Mouse (Mus musculus) heart, embryonic 14.5 days (tissue): ENCODE data around the gene Tut1. TPM values are rescaled to one million over a fixed set of nuclear protein-coding genes. Genes with fewer than 3 reads are reported as not detected.

Source experiments
- ATAC-seq: fragments of 200-750 bp; cut with Nextera tagmentation; 2 replicates; pipeline ENCODE4 v1.8.0; 2017; ENCODE audit warnings: low read depth, moderate TSS enrichment; ENCODE audit not compliant: insufficient number of reproducible peaks, insufficient read depth, low FRiP score
- H3K27ac ChIP-seq, 2 experiments: fragments of 200-500 bp in 1 of 2; fragments of 300-500 bp in 1 of 2; sonication (generic) in 1 of 2; replicated peaks in 1 of 2; 2 replicates each; pipeline ENCODE4 v1.5.1; 2012 to 2014; ENCODE audit warnings: low read depth in 2 of 2, low read length in 2 of 2, control low read depth in 1 of 2, mild to moderate bottlenecking in 1 of 2, mixed read lengths in 1 of 2; ENCODE audit not compliant: control insufficient read depth in 1 of 2, insufficient read depth in 1 of 2
- H3K27me3 ChIP-seq: fragments of 300-500 bp; sonication (generic); 2 replicates; pipeline ENCODE4 v1.6.1; 2014; ENCODE audit warnings: mild to moderate bottlenecking, low read length, control low read depth; ENCODE audit not compliant: control insufficient read depth, insufficient read depth
- H3K36me3 ChIP-seq: fragments of 300-500 bp; sonication (generic); 2 replicates; pipeline ENCODE4 v1.6.1; 2014; ENCODE audit warnings: mild to moderate bottlenecking, control low read depth, low read length, mixed read lengths; ENCODE audit not compliant: control insufficient read depth, insufficient read depth
- H3K4me1 ChIP-seq, 2 experiments: fragments of 200-500 bp in 1 of 2; fragments of 300-500 bp in 1 of 2; sonication (generic) in 1 of 2; 2 replicates each; pipeline ENCODE4 v1.6.1; 2012 to 2014; ENCODE audit warnings: low read length in 2 of 2, control low read depth in 1 of 2, mixed read lengths in 1 of 2; ENCODE audit not compliant: control insufficient read depth in 2 of 2, insufficient read depth in 2 of 2
- H3K4me2 ChIP-seq: fragments of 300-500 bp; sonication (generic); 2 replicates; pipeline ENCODE4 v1.6.1; 2014; ENCODE audit warnings: mild to moderate bottlenecking, low read length
- H3K4me3 ChIP-seq, 2 experiments: fragments of 200-500 bp in 1 of 2; fragments of 300-500 bp in 1 of 2; sonication (generic) in 1 of 2; 2 replicates each; pipeline ENCODE4 v1.5.1; 2012 to 2014; ENCODE audit warnings: low read length in 2 of 2, mild to moderate bottlenecking in 2 of 2, control low read depth in 1 of 2, low read depth in 1 of 2, moderate library complexity in 1 of 2; ENCODE audit not compliant: control insufficient read depth in 1 of 2, insufficient read depth in 1 of 2
- H3K9ac ChIP-seq: fragments of 300-500 bp; sonication (generic); 2 replicates; pipeline ENCODE4 v1.6.1; 2014; ENCODE audit warnings: mild to moderate bottlenecking, low read length
- H3K9me3 ChIP-seq: fragments of 300-500 bp; sonication (generic); 2 replicates; pipeline ENCODE4 v1.6.1; 2016; ENCODE audit warnings: low read length, control low read depth; ENCODE audit not compliant: control insufficient read depth
- WGBS: fragments of 180-500 bp; shearing (Covaris S2); extraction: QIAGEN DNeasy Blood & Tissue Kit; methylation state at CpG from one replicate; pipeline ENCODE4 v1.1.7; 2014; 5-methylcytosine and 5-hydroxymethylcytosine counted together
- polyA plus RNA-seq: library from polyadenylated mRNA; unstranded; fragments of >200 nt; fragmentation: Nextera tagmentation; extraction: Ambion mirVana; gene quantifications from 2 replicates; pipeline ENCODE4 v1.2.1, GENCODE M21; 2014

Gene Tut1
- polyA plus RNA-seq, 1 experiment from 2014 or later: 15.6 TPM

DNA sequence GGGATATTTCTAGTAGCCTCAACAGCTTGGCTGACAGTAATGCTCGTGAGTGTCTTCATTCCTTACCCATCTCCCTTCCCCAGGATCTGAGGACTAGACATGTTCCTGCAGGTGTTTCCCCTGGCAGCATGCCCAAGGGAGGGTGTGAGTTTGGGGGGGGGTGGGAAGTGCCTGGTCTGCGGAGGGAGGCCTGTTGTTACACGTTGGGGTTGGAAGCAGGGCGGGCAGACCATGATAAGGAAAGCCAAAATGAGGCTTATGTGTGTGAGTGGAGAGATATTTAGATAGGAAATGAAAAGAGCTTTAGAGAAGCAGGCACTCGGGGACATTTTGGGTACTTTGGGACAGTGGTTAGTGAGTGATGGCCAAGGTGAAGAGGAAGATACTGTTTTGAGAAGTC lies 9.6 kb upstream of the Tut1 start:
- Histone ChIP-seq H3K9me3 (no peaks in the 10 kb centered on the region), H3K27me3 (no peaks in the 10 kb centered on the region), H3K9ac (0 out of 2 replicates have a peak overlapping the region, but pooled peaks have one; percentile 7), H3K27ac (0 out of 4 replicates have a peak overlapping the region, but pooled peaks of 1 of the 2 experiments have one; percentile 1), H3K4me2 (peak overlapping the region; percentile 79), H3K36me3 (peaks cover 64% of the 10 kb centered on the region), H3K4me1 (peaks cover 12 to 37% of the 10 kb centered on the region in 2 experiments), H3K4me3 (peak overlapping the region in 1 of 2 experiments; percentile 99; a peak in 1 of 4 replicates)
- no peak for ATAC-seq
- 37% methylated on average over 5 of the region's 5 CpGs for WGBS

DNA sequence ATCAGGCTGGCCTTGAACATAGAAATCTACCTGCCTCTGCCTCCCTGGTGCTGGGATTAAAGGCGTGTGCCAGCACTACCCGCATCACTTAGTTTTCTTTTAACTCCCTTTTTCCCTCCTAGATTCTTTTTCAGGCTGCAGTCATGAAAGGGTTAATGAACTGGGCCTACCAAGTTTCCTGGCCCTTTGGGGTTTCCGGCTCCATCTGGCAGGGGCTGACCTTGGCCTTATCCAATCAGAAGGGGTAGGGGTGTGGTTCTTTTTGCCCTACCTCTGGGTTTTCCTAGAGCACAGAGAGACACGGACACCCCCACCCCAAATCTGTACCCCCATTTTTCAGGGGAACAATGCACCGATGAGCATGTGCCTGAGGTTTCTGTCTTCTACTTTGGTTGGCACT lies 8.9 kb upstream of the Tut1 start:
- H3K4me3 ChIP-seq: peak overlapping the region; percentile 22 to 27
- peaks cover 63% of the 10 kb centered on the region for H3K36me3 ChIP-seq
- H3K27ac ChIP-seq: peak overlapping the region; percentile 25 to 43; a peak in 2 of 4 replicates
- 31% methylated on average over 5 of the region's 5 CpGs for WGBS
- H3K27me3 ChIP-seq: no peaks in the 10 kb centered on the region
- peaks cover 12 to 37% of the 10 kb centered on the region in 2 experiments for H3K4me1 ChIP-seq
- ATAC-seq: no peak
- no peaks in the 10 kb centered on the region for H3K9me3 ChIP-seq
- H3K9ac ChIP-seq: peak overlapping the region; percentile 45; the same call in 1 of the 2 replicates
- H3K4me2 ChIP-seq: peak overlapping the region; percentile 79

DNA sequence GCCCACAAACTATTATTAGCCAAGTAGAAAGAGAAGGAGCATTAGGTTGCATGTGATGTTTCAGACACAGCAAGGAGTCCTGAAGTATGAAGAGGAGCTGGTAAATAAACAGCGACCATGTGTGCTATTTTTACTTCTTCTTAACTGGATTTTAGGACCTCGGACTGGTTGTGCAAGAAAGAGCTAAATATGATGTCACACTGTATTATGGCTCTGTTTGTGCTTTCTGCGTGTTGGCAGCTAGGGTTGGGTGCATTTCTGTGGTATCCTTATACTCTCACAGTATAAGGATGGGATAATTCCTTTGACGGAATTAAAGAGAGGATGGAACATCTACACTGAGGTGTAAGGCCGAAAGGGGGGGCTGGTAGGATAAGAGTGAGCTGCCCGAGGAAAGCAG lies 8.4 kb upstream of the Tut1 start:
- 0 out of 2 replicates have a peak overlapping the region, but pooled peaks have one; percentile 45 for H3K9ac ChIP-seq
- H3K27me3 ChIP-seq: no peaks in the 10 kb centered on the region
- peak overlapping the region in 1 of 2 experiments; percentile 22; a peak in 2 of 4 replicates for H3K4me3 ChIP-seq
- peaks cover 66% of the 10 kb centered on the region for H3K36me3 ChIP-seq
- H3K4me1 ChIP-seq: peaks cover 12 to 37% of the 10 kb centered on the region in 2 experiments
- peak overlapping the region; percentile 79 for H3K4me2 ChIP-seq
- peak overlapping the region; percentile 25 to 43; a peak in 2 of 4 replicates for H3K27ac ChIP-seq
- ATAC-seq: no peak
- no peaks in the 10 kb centered on the region for H3K9me3 ChIP-seq
- WGBS: 70% methylated on average over 6 of the region's 6 CpGs

DNA sequence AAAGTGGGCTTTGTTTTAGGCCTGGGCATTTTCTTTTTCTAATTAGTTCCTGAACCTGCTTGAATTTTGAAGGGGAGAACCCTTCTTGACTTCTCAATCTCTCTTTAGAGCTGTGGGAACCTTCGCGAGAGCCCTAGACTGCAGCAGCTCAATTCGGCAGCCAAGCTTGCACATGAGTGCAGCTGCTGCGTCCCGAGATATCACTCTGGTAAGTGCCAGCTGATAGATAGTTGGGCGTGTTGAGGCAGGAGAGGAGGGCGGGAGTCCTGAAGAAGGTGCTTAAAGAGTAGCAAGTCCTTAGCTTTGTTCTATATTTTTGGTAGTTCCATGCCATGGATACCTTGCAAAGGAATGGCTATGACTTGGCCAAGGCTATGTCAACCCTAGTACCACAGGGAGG lies 6.7 kb upstream of the Tut1 start:
- ATAC-seq: no peak
- H3K4me3 ChIP-seq: no peak overlapping the region
- H3K9ac ChIP-seq: no peak overlapping the region
- peaks cover 83% of the 10 kb centered on the region for H3K36me3 ChIP-seq
- 81% methylated on average over 7 of the region's 7 CpGs for WGBS
- H3K27ac ChIP-seq: no peak overlapping the region
- no peak overlapping the region for H3K4me2 ChIP-seq
- H3K27me3 ChIP-seq: no peaks in the 10 kb centered on the region
- no peaks in the 10 kb centered on the region for H3K9me3 ChIP-seq
- H3K4me1 ChIP-seq: peaks cover 7 to 27% of the 10 kb centered on the region in 2 experiments

DNA sequence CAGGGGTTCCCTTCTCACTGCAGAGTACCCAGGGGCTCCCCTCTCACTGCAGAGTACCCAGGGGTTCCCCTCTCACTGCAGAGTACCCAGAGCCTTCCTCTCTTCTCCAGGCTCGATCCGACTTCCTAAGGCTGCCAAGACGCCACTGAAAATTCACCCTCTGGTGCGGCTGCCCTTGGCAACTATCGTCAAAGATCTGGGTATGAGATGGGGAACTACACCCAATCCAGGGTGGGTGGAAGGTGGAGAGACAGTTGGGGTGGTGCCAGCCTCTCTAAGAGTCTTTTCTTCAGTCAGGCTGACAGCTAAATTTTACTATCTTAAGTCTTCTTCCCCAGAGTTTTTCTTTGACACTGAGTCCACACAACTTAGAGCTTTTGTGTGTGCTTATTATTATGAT lies 3.5 kb upstream of the Tut1 start:
- H3K36me3 ChIP-seq: peaks cover 75% of the 10 kb centered on the region
- WGBS: 90% methylated on average over 5 of the region's 5 CpGs
- H3K4me1 ChIP-seq: peaks cover 0 to 18% of the 10 kb centered on the region in 2 experiments; a peak in 1 of 4 replicates
- H3K4me2 ChIP-seq: no peak overlapping the region
- H3K4me3 ChIP-seq: no peak overlapping the region
- no peak overlapping the region for H3K9ac ChIP-seq
- H3K27me3 ChIP-seq: no peaks in the 10 kb centered on the region
- ATAC-seq: no peak
- no peaks in the 10 kb centered on the region for H3K9me3 ChIP-seq
- H3K27ac ChIP-seq: no peak overlapping the region

DNA sequence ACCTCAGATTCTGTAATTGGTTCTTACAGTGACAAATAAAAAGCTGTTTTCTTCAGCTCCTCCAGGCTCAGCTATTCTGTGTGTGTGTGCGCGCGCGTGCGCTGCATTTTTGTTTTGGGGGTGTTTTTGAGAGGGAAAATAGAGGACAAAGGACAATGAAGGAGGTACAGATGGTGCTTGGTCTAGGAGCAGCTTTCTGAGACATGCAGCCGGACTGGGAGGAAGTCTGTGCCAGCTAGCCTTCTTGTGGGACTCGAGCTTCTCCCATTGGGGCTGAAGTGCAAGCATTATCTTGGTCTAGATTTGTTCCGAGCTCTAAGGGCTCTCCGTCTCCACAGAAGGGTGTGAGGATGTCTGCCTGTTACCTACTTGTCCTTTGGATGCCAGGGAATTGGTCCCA lies 1.4 kb upstream of the Tut1 start:
- H3K27me3 ChIP-seq: no peaks in the 10 kb centered on the region
- WGBS: 85% methylated on average over 9 of the region's 9 CpGs
- peaks cover 73% of the 10 kb centered on the region for H3K36me3 ChIP-seq
- peaks cover 0 to 15% of the 10 kb centered on the region in 2 experiments; a peak in 1 of 4 replicates for H3K4me1 ChIP-seq
- no peak for ATAC-seq
- H3K4me2 ChIP-seq: no peak overlapping the region
- H3K9me3 ChIP-seq: no peaks in the 10 kb centered on the region
- no peak overlapping the region; a peak in 1 of 4 replicates for H3K27ac ChIP-seq
- H3K9ac ChIP-seq: peak overlapping the region; percentile 69; the same call in 1 of the 2 replicates
- H3K4me3 ChIP-seq: no peak overlapping the region; a peak in 1 of 4 replicates

DNA sequence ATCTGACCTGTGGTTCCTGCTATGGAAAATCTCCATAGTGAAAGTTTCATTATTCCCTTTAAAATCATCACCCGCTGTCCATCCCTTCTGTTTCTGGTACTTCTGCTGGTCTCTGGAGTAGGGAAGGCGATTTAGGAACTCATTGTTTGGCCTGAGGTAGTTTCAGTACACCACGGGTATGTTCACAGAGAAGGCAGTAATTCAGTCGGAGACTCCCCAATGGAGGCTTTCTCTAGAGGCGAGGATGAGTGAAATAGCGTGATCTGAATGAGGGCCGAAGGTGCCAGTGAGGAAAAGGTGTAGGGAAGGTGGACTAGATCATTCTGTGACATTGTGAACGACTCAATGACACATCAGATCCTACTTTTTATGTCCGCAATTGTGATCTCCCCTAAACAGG lies 524 bp downstream of the Tut1 start:
- Histone ChIP-seq H3K9me3 (no peaks in the 10 kb centered on the region), H3K9ac (peak overlapping the region; percentile 72), H3K27ac (peak overlapping the region; percentile 54 to 60; a peak in 2 of 4 replicates), H3K4me2 (peak overlapping the region; percentile 82), H3K27me3 (no peaks in the 10 kb centered on the region), H3K4me3 (peak overlapping the region; percentile 65 to 71), H3K36me3 (peaks cover 67% of the 10 kb centered on the region), H3K4me1 (peaks cover 0 to 15% of the 10 kb centered on the region in 2 experiments; a peak in 1 of 4 replicates)
- no peak for ATAC-seq
- WGBS: 8% methylated on average over 9 of the region's 9 CpGs

DNA sequence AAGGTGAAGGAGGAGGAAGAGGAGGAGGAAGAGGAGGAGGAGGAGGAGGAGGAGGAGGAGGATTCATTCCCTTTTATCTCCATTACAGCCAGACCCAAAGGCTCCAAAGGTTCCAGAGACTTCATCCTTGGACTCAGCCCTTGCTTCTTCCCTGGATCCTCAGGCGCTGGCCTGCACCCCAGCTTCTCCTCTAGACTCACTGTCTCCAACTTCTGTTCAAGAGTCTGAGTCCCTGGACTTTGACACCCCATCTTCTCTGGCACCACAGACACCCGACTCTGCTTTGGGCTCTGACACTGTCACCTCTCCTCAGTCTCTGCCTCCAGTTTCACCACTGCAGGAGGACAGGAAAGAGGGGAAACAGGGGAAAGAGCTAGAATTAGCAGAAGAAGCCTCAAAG lies 8.6 kb downstream of the Tut1 start:
- 90% methylated on average over 2 of the region's 2 CpGs for WGBS
- Histone ChIP-seq H3K4me3 (no peak overlapping the region), H3K4me1 (peaks cover 5 to 6% of the 10 kb centered on the region in 2 experiments), H3K9me3 (no peaks in the 10 kb centered on the region), H3K9ac (no peak overlapping the region), H3K27ac (no peak overlapping the region), H3K27me3 (no peaks in the 10 kb centered on the region), H3K4me2 (no peak overlapping the region), H3K36me3 (peaks cover 84% of the 10 kb centered on the region)
- no peak for ATAC-seq
